Mouse (Mus musculus) MEL (cell line): ENCODE data around the gene Diras1. TPM values are rescaled to one million over a fixed set of nuclear protein-coding genes. Genes with fewer than 3 reads are reported as not detected.

ENCODE experiments used
- polyA plus RNA-seq, 2 experiments: library from polyadenylated mRNA; stranded (reverse) in 1 of 2; unstranded in 1 of 2; fragments of >175 nt in 1 of 2; fragments of >200 nt in 1 of 2; gene quantifications; 2 replicates each; pipeline versions ENCODE4 v1.2.1 to v1.2.4; 2012; ENCODE audit warnings: low replicate concordance in 2 of 2, low read depth in 1 of 2; ENCODE audit not compliant: insufficient read length in 2 of 2, insufficient read depth in 1 of 2, missing spikeins in 1 of 2
- total RNA-seq: library from RNA; depleted of rRNA; stranded (reverse); fragments of 300-350 nt; gene quantifications from 2 replicates; pipeline ENCODE4 v1.2.3, GENCODE M21; 2012; rRNA removed

Gene Diras1
- total and polyA plus RNA-seq, 3 experiments = 0.04 TPM; not detected in 2

Other genes starting within 250 kb of the Diras1 start
- 50.4 and 52.0 TPM in 2 replicates for gene Sf3a2, start 227.5 kb downstream of the Diras1 start, total RNA-seq
- gene Sf3a2, start 227.5 kb downstream of the Diras1 start, polyA plus RNA-seq = 100 to 1,000 TPM in 1 of 2 experiments, not detected in 1; 210 TPM
- gene Plekhj1, start 227.0 kb downstream of the Diras1 start, total RNA-seq = 79.8 and 86.9 TPM in 2 replicates
- gene Plekhj1, start 227.0 kb downstream of the Diras1 start, polyA plus RNA-seq = 100 to 1,000 TPM in 1 of 2 experiments, not detected in 1; 217 TPM
- gene Amh, start 220.4 kb downstream of the Diras1 start, total RNA-seq = 0.42 and 0.59 TPM in 2 replicates
- 1 to 10 TPM in 1 of 2 experiments, not detected in 1; 1.1 TPM for gene Amh, start 220.4 kb downstream of the Diras1 start, polyA plus RNA-seq
- gene Jsrp1, start 212.2 kb downstream of the Diras1 start, total RNA-seq = not detected in 2 replicates
- under 1 TPM in 1 of 2 experiments, not detected in 1; 0.39 TPM for gene Jsrp1, start 212.2 kb downstream of the Diras1 start, polyA plus RNA-seq
- 983 and 1,061 TPM in 2 replicates for gene Oaz1, start 199.0 kb downstream of the Diras1 start, total RNA-seq
- gene Oaz1, start 199.0 kb downstream of the Diras1 start, polyA plus RNA-seq = 1,000 to 10,000 TPM in 1 of 2 experiments, not detected in 1; 1,528 TPM
- gene Lingo3, start 181.6 kb downstream of the Diras1 start, total RNA-seq = not detected in 2 replicates
- not detected for gene Lingo3, start 181.6 kb downstream of the Diras1 start, polyA plus RNA-seq
- gene Lsm7, start 170.5 kb downstream of the Diras1 start, total RNA-seq = 616 and 637 TPM in 2 replicates
- 100 to 1,000 TPM in 1 of 2 experiments, not detected in 1; 246 TPM for gene Lsm7, start 170.5 kb downstream of the Diras1 start, polyA plus RNA-seq
- 38.6 and 52.0 TPM in 2 replicates for gene Sppl2b, start 170.4 kb downstream of the Diras1 start, total RNA-seq
- gene Sppl2b, start 170.4 kb downstream of the Diras1 start, polyA plus RNA-seq = 10 to 100 TPM in 1 of 2 experiments, not detected in 1; 65.9 TPM
- 0.07 and 0.15 TPM in 2 replicates for gene Tmprss9, start 153.8 kb downstream of the Diras1 start, total RNA-seq
- gene Tmprss9, start 153.8 kb downstream of the Diras1 start, polyA plus RNA-seq = under 1 TPM in 1 of 2 experiments, not detected in 1; 0.25 TPM
- gene Timm13, start 124.7 kb downstream of the Diras1 start, total RNA-seq = 349 and 366 TPM in 2 replicates
- 100 to 1,000 TPM; 329 to 645 TPM for gene Timm13, start 124.7 kb downstream of the Diras1 start, polyA plus RNA-seq
- 28.4 and 32.8 TPM in 2 replicates for gene Lmnb2, start 107.4 kb downstream of the Diras1 start, total RNA-seq
- gene Lmnb2, start 107.4 kb downstream of the Diras1 start, polyA plus RNA-seq = 10 to 100 TPM in 1 of 2 experiments, not detected in 1; 29.9 TPM
- gene Gadd45b, start 95.6 kb downstream of the Diras1 start, total RNA-seq = 13.3 and 13.4 TPM in 2 replicates
- 10 to 100 TPM in 1 of 2 experiments, not detected in 1; 10.1 TPM for gene Gadd45b, start 95.6 kb downstream of the Diras1 start, polyA plus RNA-seq
- gene Gng7, start 10.7 kb downstream of the Diras1 start, total RNA-seq = 0.92 and 1.3 TPM in 2 replicates
- gene Gng7, start 10.7 kb downstream of the Diras1 start, polyA plus RNA-seq = 1 to 10 TPM in 1 of 2 experiments, not detected in 1; 6.2 TPM
- 14.8 and 19.5 TPM in 2 replicates for gene Slc39a3, start 11.8 kb upstream of the Diras1 start, total RNA-seq
- 10 to 100 TPM in 1 of 2 experiments, not detected in 1; 15.6 TPM for gene Slc39a3, start 11.8 kb upstream of the Diras1 start, polyA plus RNA-seq
- 100 and 101 TPM in 2 replicates for gene Sgta, start 34.5 kb upstream of the Diras1 start, total RNA-seq
- 1,000 to 10,000 TPM in 1 of 2 experiments, 100 to 1,000 TPM in 1; 152 to 1,019 TPM for gene Sgta, start 34.5 kb upstream of the Diras1 start, polyA plus RNA-seq
- gene Thop1, start 44.4 kb upstream of the Diras1 start, total RNA-seq = 121 and 126 TPM in 2 replicates
- 100 to 1,000 TPM in 1 of 2 experiments, 10 to 100 TPM in 1; 75.7 to 113 TPM for gene Thop1, start 44.4 kb upstream of the Diras1 start, polyA plus RNA-seq
- not detected in 2 replicates for gene Creb3l3, start 73.2 kb upstream of the Diras1 start, total RNA-seq
- gene Creb3l3, start 73.2 kb upstream of the Diras1 start, polyA plus RNA-seq = under 1 TPM in 1 of 2 experiments, not detected in 1; 0.35 TPM
- gene Map2k2, start 80.3 kb upstream of the Diras1 start, total RNA-seq = 147 and 152 TPM in 2 replicates
- gene Map2k2, start 80.3 kb upstream of the Diras1 start, polyA plus RNA-seq = 100 to 1,000 TPM in 1 of 2 experiments, not detected in 1; 212 TPM
- 23.8 and 25.3 TPM in 2 replicates for gene Zbtb7a, start 109.6 kb upstream of the Diras1 start, total RNA-seq
- gene Zbtb7a, start 109.6 kb upstream of the Diras1 start, polyA plus RNA-seq = 10 to 100 TPM; 40.6 to 45.4 TPM
- gene Pias4, start 142.3 kb upstream of the Diras1 start, total RNA-seq = 19.5 and 21.0 TPM in 2 replicates
- gene Pias4, start 142.3 kb upstream of the Diras1 start, polyA plus RNA-seq = 10 to 100 TPM in 1 of 2 experiments, not detected in 1; 40.4 TPM
- 2,850 and 2,863 TPM in 2 replicates for gene Eef2, start 151.0 kb upstream of the Diras1 start, total RNA-seq
- gene Eef2, start 151.0 kb upstream of the Diras1 start, polyA plus RNA-seq = 1,000 to 10,000 TPM; 3,442 to 4,586 TPM
- 42.3 and 49.2 TPM in 2 replicates for gene Dapk3, start 157.3 kb upstream of the Diras1 start, total RNA-seq
- gene Dapk3, start 157.3 kb upstream of the Diras1 start, polyA plus RNA-seq = 10 to 100 TPM in 1 of 2 experiments, not detected in 1; 79.1 TPM
- gene 4930442H23Rik, start 158.2 kb upstream of the Diras1 start, total RNA-seq = 0.13 and 0.31 TPM in 2 replicates
- under 1 TPM in 1 of 2 experiments, not detected in 1; 0.42 TPM for gene 4930442H23Rik, start 158.2 kb upstream of the Diras1 start, polyA plus RNA-seq
- gene Nmrk2, start 176.4 kb upstream of the Diras1 start, total RNA-seq = not detected in 2 replicates
- not detected for gene Nmrk2, start 176.4 kb upstream of the Diras1 start, polyA plus RNA-seq
- 0.19 and 0.20 TPM in 2 replicates for gene Atcay, start 205.2 kb upstream of the Diras1 start, total RNA-seq
- gene Atcay, start 205.2 kb upstream of the Diras1 start, polyA plus RNA-seq = under 1 TPM in 1 of 2 experiments, not detected in 1; 0.33 TPM
- 0.39 and 0.81 TPM in 2 replicates for gene Zfr2, start 207.5 kb upstream of the Diras1 start, total RNA-seq
- 1 to 10 TPM in 1 of 2 experiments, not detected in 1; 1.4 TPM for gene Zfr2, start 207.5 kb upstream of the Diras1 start, polyA plus RNA-seq
- 0.10 and 0.23 TPM in 2 replicates for gene Matk, start 227.3 kb upstream of the Diras1 start, total RNA-seq
- gene Matk, start 227.3 kb upstream of the Diras1 start, polyA plus RNA-seq = 1 to 10 TPM in 1 of 2 experiments, not detected in 1; 1.0 TPM
- 137 and 150 TPM in 2 replicates for gene Mrpl54, start 241.3 kb upstream of the Diras1 start, total RNA-seq
- gene Mrpl54, start 241.3 kb upstream of the Diras1 start, polyA plus RNA-seq = 100 to 1,000 TPM; 157 to 421 TPM
- gene Apba3, start 241.3 kb upstream of the Diras1 start, total RNA-seq = 68.9 and 81.3 TPM in 2 replicates
- gene Apba3, start 241.3 kb upstream of the Diras1 start, polyA plus RNA-seq = 10 to 100 TPM in 1 of 2 experiments, not detected in 1; 73.2 TPM